Mouse (Mus musculus): ENCODE measurements around the gene Smim1.

Smim1 gene

GRCm38 (mm10) chr4:154021432-154021831, 4.6 kb downstream of the Smim1 start:
- DNase-seq (ENCODE audit: low read depth, low spot score): no peak

GRCm38 (mm10) chr4:154019571-154019970, 6.5 kb downstream of the Smim1 start:
- DNase-seq (ENCODE audit: low read depth, low spot score): no peak

GRCm38 (mm10) chr4:154015476-154015875, 10.6 kb downstream of the Smim1 start:
- DNase-seq (ENCODE audit: low read depth, low spot score): no peak

- DNase-seq (ENCODE audit: low read depth, low spot score): no peak
Observed at GRCm38 (mm10) chr4:154012132-154012882, 13.7 kb downstream of the Smim1 start.

- DNase-seq (ENCODE audit: low read depth, low spot score): peak; percentile 78
Observed at GRCm38 (mm10) chr4:154011646-154012089, 14.4 kb downstream of the Smim1 start, which contains the start of gene Lrrc47. TSS of gene Lrrc47 (plus strand) at chr4:154011731.

- no peak for DNase-seq (ENCODE audit: low read depth, low spot score)
Observed at GRCm38 (mm10) chr4:154010907-154011645, 15.0 kb downstream of the Smim1 start.

- no peak for DNase-seq (ENCODE audit: low read depth, low spot score)
Observed at GRCm38 (mm10) chr4:154007759-154008158, 18.3 kb downstream of the Smim1 start.

- DNase-seq (ENCODE audit: low read depth, low spot score): no peak
Observed at GRCm38 (mm10) chr4:154006264-154006663, 19.8 kb downstream of the Smim1 start.

- no peak for DNase-seq (ENCODE audit: low read depth, low spot score)
Observed at GRCm38 (mm10) chr4:154005488-154005887, 20.5 kb downstream of the Smim1 start.

GRCm38 (mm10) chr4:153993505-153993904, 32.5 kb downstream of the Smim1 start:
- no peak for DNase-seq (ENCODE audit: low read depth, low spot score)

- no peak for DNase-seq (ENCODE audit: low read depth, low spot score)
Observed at GRCm38 (mm10) chr4:153992715-153993114, 33.3 kb downstream of the Smim1 start.

GRCm38 (mm10) chr4:153980470-153980869, 45.6 kb downstream of the Smim1 start:
- no peak for DNase-seq (ENCODE audit: low read depth, low spot score)

- no peak for DNase-seq (ENCODE audit: low read depth, low spot score)
Observed at GRCm38 (mm10) chr4:153979243-153979642, 46.8 kb downstream of the Smim1 start.

GRCm38 (mm10) chr4:153975768-153976167, 50.3 kb downstream of the Smim1 start:
- DNase-seq (ENCODE audit: low read depth, low spot score): no peak

- no peak for DNase-seq (ENCODE audit: low read depth, low spot score)
Observed at GRCm38 (mm10) chr4:153975292-153975662, 50.8 kb downstream of the Smim1 start.

- DNase-seq (ENCODE audit: low read depth, low spot score): peak; percentile 85
Observed at GRCm38 (mm10) chr4:153974431-153975291, 51.4 kb downstream of the Smim1 start, which contains the start of the genes Dffb and Cep104. TSS of gene Dffb (minus strand) at chr4:153975126. TSS of gene Cep104 (plus strand) at chr4:153975194.
